Mouse (Mus musculus) intestine, embryonic 14.5 days (tissue): ENCODE results near the gene Cxcl9. TPM values are rescaled to one million over a fixed set of nuclear protein-coding genes. Genes with fewer than 3 reads are reported as not detected.
A peak's percentile ranks its signal among the peaks of the same experiment; 100 is the strongest.
"Not testable (repeated sequence)": the region's sequence is repeated elsewhere in the genome, so short reads cannot be mapped to it uniquely, and the experiment has no call there.

Source experiments
- ATAC-seq: fragments of 200-750 bp; cut with Nextera tagmentation; replicated peaks from 2 replicates; pipeline ENCODE4 v1.8.0; 2017; ENCODE audit warnings: low read depth, moderate number of reproducible peaks, moderate TSS enrichment, moderate library complexity; ENCODE audit not compliant: low FRiP score, low TSS enrichment
- DNase-seq: peaks from one replicate; pipeline ENCODE4 v3.0.0-alpha.2; 2018; ENCODE audit warnings: low spot score
- H3K27ac ChIP-seq: fragments of 300-500 bp; sonication (generic); 2 replicates; pipeline ENCODE4 v1.5.1; 2014; ENCODE audit warnings: low read depth, mild to moderate bottlenecking, control low read depth
- H3K27me3 ChIP-seq: fragments of 300-500 bp; sonication (generic); replicated peaks from 2 replicates; pipeline ENCODE4 v1.6.1; 2014; ENCODE audit warnings: low read length, control low read depth; ENCODE audit not compliant: control insufficient read depth, insufficient read depth
- H3K36me3 ChIP-seq: fragments of 300-500 bp; sonication (generic); 2 replicates; pipeline ENCODE4 v1.6.1; 2014; ENCODE audit warnings: low read length, control low read depth; ENCODE audit not compliant: control insufficient read depth, insufficient read depth
- H3K4me1 ChIP-seq: fragments of 300-500 bp; sonication (generic); replicated peaks from 2 replicates; pipeline ENCODE4 v1.6.1; 2014; ENCODE audit warnings: low read length, control low read depth, mixed read lengths; ENCODE audit not compliant: control insufficient read depth, insufficient read depth
- H3K4me2 ChIP-seq: fragments of 300-500 bp; sonication (generic); 2 replicates; pipeline ENCODE4 v1.6.1; 2014; ENCODE audit warnings: low read length
- H3K4me3 ChIP-seq: fragments of 300-500 bp; sonication (generic); 2 replicates; pipeline ENCODE4 v1.5.1; 2014; ENCODE audit warnings: low read depth, low read length, control low read depth, mixed read lengths
- H3K9ac ChIP-seq: fragments of 300-500 bp; sonication (generic); 2 replicates; pipeline ENCODE4 v1.6.1; 2014; ENCODE audit warnings: mild to moderate bottlenecking, low read length
- H3K9me3 ChIP-seq: fragments of 300-500 bp; sonication (generic); 2 replicates; pipeline ENCODE4 v1.6.1; 2016; ENCODE audit warnings: low read length, control low read depth; ENCODE audit not compliant: control insufficient read depth
- WGBS: fragments of 180-500 bp; shearing (Covaris S2); extraction: QIAGEN DNeasy Blood & Tissue Kit; methylation state at CpG from one replicate; pipeline ENCODE4 v1.1.7; 2014; 5-methylcytosine and 5-hydroxymethylcytosine counted together
- polyA plus RNA-seq: library from polyadenylated mRNA; unstranded; fragments of >200 nt; fragmentation: Nextera tagmentation; extraction: Ambion mirVana; gene quantifications from 2 replicates; pipeline ENCODE4 v1.2.1, GENCODE M21; 2014

Cxcl9 gene
- polyA plus RNA-seq, 1 experiment from 2014 or later: not detected

DNA sequence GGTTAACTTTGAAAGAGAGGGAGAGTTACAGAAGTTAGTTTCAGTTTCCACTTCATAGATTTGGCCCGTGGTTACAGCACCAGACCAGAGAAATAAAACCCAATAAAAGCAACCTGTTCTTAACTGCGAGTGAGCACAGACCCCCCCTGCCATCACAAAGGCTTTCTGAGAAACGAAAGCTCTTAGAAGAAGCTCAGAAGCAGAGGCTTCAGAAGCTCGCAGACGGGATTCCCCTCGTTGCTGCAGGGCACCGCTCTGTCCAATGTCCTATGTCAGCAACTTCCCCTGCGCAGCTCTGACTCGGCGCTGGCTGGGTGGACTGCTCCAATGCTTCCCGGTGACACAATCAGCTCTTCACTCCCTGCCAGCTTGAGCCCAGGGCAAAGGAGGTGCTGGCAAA, 25.6 kb upstream of the Cxcl9 start:
- DNase-seq (no peak), ATAC-seq (no peak)
- H3K4me1 ChIP-seq: 0 out of 2 replicates have a peak, but pooled peaks cover 4% of the 10 kb centered on the region
- peak overlapping the region; percentile 26 for H3K4me3 ChIP-seq
- no peaks in the 10 kb centered on the region for H3K36me3 ChIP-seq
- H3K4me2 ChIP-seq: peak overlapping the region; percentile 42
- peak overlapping the region; percentile 31; the same call in 1 of the 2 replicates for H3K9ac ChIP-seq
- WGBS: 21% methylated on average over 11 of the region's 11 CpGs
- no peaks in the 10 kb centered on the region for H3K27me3 ChIP-seq
- no peak overlapping the region for H3K27ac ChIP-seq
- H3K9me3 ChIP-seq: no peaks in the 10 kb centered on the region

DNA sequence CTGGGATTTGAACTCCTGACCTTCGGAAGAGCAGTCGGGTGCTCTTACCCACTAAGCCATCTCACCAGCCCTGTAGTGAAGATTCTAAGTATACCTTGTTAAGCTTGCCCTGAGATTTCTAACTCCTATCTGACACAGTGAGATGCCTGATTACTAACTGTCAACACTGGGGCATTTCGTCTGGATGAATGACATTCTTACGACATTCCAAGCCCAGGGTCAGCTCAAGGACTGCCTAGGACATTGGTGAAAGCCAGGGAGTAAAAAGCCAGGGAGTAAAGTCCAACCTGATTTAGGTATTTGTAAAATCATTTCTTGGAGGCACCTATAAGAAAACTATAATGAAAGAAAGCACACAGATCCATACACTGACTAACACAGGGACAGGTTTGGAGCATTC, 24.8 kb upstream of the Cxcl9 start:
- not testable (repeated sequence) for H3K27me3 ChIP-seq, H3K4me2 ChIP-seq, DNase-seq, H3K27ac ChIP-seq, H3K9me3 ChIP-seq, H3K4me1 ChIP-seq, H3K9ac ChIP-seq, H3K36me3 ChIP-seq, ATAC-seq, H3K4me3 ChIP-seq
- WGBS: 51% methylated on average over 4 of the region's 4 CpGs

DNA sequence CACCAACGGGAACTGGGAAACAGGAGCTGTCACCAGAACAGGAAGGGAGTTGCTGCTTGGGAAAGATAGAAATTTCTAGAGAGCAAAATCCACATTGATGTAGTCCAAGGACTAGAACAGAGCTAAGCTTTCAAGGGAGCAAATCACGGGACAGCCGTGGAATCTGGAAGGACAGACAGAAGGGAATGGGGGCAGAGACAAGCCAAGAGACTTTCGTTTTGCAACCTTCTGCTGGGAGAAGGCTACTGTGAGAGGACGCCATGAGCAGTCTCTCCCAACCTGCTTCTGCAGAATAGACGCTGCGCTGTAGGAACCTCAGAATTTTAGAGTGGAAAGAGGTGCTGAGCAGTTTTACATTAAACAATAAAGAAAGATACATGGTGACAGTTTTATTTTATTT, 21.9 kb upstream of the Cxcl9 start:
- Histone ChIP-seq H3K27ac (no peak overlapping the region), H3K4me2 (no peak overlapping the region), H3K4me1 (0 out of 2 replicates have a peak, but pooled peaks cover 7% of the 10 kb centered on the region), H3K4me3 (no peak overlapping the region), H3K36me3 (no peaks in the 10 kb centered on the region), H3K27me3 (no peaks in the 10 kb centered on the region), H3K9ac (no peak overlapping the region), H3K9me3 (no peaks in the 10 kb centered on the region)
- ATAC-seq (no peak), DNase-seq (no peak)
- WGBS: 84% methylated on average over 7 of the region's 7 CpGs

DNA sequence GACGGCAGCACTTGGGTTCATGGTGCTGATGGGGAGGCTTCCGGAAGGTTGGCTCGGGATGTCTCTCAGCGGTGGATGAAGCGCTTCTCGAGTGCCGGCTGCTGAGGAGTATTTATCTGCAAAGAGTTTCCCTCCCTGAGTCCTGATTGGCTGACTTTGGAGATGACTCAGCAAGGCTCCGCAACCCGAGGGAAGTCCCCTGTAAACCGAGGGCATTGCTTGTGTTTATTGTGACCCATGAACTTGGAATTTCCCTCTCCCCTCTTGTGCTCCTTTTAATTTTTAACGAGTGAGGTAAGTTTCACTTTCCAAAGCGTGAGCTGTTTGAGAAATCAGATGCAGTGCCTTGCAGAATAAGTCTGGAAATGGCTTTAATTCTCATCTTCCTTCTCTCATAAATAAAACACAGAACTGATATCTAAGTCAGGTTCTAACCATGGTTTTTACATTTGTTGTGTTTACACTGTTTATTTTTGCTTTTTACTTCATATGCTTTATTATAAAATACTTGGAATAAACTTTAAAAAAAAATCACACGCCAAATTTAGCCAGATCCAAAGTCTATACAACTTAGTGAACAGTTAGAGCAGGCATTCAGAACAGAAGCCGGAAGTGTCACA, 21.0 kb upstream of the Cxcl9 start, which contains the start of gene Cxcl10:
TSS of gene Cxcl10 (minus strand) at position 96 of the 620 bp plus-strand sequence.
- Histone ChIP-seq H3K27me3 (no peaks in the 10 kb centered on the region), H3K27ac (no peak within 1 kb of the TSS), H3K4me1 (0 out of 2 replicates have a peak, but pooled peaks cover 7% of the 10 kb centered on the region), H3K36me3 (no peaks in the 10 kb centered on the region), H3K4me3 (peak within 1 kb of the TSS; percentile 28; the same call in 1 of the 2 replicates), H3K4me2 (peak within 1 kb of the TSS; percentile 58), H3K9ac (no peak within 1 kb of the TSS), H3K9me3 (no peaks in the 10 kb centered on the region)
- peak; percentile 74 for DNase-seq
- 10% methylated on average over 14 of the region's 14 CpGs for WGBS
- ATAC-seq: peak; percentile 84

DNA sequence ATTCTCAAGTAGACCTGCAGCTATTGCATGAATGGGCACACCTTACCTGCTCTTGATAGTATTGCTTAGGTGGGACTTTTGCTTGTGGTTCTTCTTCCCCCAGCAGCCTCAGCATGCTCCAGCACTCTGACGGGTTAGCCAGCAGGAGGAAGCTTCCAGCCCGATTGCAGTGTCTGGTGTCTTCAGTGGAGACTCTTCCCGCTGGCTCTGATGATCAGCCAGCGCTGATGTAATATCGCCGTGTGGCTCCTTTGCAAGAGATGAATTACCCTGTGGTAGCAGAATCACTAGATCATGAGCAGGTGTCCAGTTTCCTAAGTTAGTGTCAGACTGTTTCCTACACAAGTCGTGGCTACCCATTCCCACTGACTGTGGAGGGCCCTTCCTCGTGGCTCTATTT, 17.1 kb upstream of the Cxcl9 start:
- DNase-seq (no peak), ATAC-seq (no peak)
- 83% methylated on average over 8 of the region's 8 CpGs for WGBS

DNA sequence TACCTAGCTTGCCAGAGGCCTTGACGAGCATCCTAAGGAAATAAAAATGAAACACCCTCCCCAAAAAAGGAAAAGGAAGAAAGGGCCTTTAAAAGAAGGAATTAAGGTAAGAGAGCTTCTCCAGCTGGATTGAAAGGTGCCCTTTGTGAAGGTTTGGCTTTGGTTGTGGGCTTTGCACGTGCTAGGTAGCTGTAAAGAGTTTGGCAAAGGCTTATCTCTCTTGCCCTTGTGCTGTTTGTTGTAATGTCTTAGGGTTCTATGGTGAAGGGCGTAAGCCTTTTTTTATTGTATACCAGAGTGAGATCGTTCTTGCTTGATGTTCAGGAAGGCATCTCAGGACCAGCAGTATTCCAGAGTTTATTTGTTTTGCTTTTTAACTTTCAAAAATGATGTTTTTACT, 12.7 kb upstream of the Cxcl9 start:
- ATAC-seq (no peak), DNase-seq (no peak)
- WGBS: 76% methylated on average over 4 of the region's 4 CpGs
- H3K36me3 ChIP-seq: no peaks in the 10 kb centered on the region
- no peaks in the 10 kb centered on the region for H3K9me3 ChIP-seq
- H3K4me1 ChIP-seq: no peaks in the 10 kb centered on the region
- H3K27ac ChIP-seq: no peak overlapping the region
- H3K9ac ChIP-seq: no peak overlapping the region
- no peak overlapping the region for H3K4me2 ChIP-seq
- H3K4me3 ChIP-seq: no peak overlapping the region
- no peaks in the 10 kb centered on the region for H3K27me3 ChIP-seq

More for the DNA sequence above, 17.1 kb upstream of the Cxcl9 start:
- no peaks in the 10 kb centered on the region for H3K36me3 ChIP-seq
- H3K4me1 ChIP-seq: 0 out of 2 replicates have a peak, but pooled peaks cover 4% of the 10 kb centered on the region
- no peak overlapping the region for H3K9ac ChIP-seq
- H3K4me3 ChIP-seq: no peak overlapping the region
- H3K27ac ChIP-seq: no peak overlapping the region
- no peak overlapping the region for H3K4me2 ChIP-seq
- H3K9me3 ChIP-seq: no peaks in the 10 kb centered on the region
- H3K27me3 ChIP-seq: no peaks in the 10 kb centered on the region

DNA sequence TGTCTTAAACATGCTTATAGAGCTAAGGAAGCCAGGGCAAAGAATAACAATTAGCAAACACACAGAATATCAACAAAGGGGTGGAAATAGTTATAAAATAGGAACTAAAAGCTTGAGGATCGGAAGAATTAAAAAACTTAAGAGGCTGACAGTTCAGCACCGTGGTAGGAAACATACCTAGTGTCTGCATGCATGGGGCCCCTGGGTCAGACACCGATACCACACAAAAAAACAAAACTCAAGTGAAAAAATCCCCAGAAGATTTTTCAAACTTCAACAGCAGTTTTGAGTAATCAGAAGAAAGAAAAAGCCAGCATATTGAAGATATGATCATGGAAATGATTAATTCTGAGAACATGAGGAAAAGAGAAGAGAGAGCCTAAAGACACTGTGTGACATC, 8.9 kb upstream of the Cxcl9 start:
- Histone ChIP-seq H3K4me1 (peaks cover 3% of the 10 kb centered on the region; the same call in 1 of the 2 replicates), H3K4me3 (no peak overlapping the region), H3K27ac (no peak overlapping the region), H3K4me2 (no peak overlapping the region), H3K9me3 (no peaks in the 10 kb centered on the region), H3K36me3 (no peaks in the 10 kb centered on the region), H3K9ac (no peak overlapping the region), H3K27me3 (no peaks in the 10 kb centered on the region)
- ATAC-seq: no peak
- no peak for DNase-seq
- 68% methylated on average over 3 of the region's 3 CpGs for WGBS

DNA sequence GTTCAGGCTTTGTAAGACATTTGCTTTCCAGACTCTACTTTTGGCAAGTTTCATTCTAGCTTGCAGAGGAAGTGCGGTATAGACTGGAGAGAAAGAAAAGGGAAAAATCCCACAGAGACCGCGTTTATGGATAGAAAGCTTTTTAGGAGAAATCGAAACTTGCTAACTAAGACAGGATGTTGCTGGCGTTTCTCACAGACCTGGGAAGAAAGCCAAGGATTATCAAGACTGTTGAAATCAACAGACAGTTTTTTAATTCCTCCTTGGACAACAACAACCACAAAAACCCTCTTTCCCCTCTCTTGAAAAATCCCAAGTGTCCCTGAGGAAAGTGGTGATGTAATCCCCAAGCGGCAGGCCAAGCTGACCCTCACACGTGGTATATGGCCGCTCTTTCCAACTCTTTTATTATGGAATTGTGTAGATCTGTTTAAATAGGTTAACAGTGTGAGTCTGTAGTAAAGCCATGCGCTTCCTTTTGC, 4.5 kb upstream of the Cxcl9 start:
- H3K9ac ChIP-seq: 0 out of 2 replicates have a peak overlapping the region, but pooled peaks have one; percentile 10
- no peaks in the 10 kb centered on the region for H3K27me3 ChIP-seq
- peak overlapping the region; percentile 22 for H3K4me2 ChIP-seq
- no peak overlapping the region for H3K4me3 ChIP-seq
- H3K36me3 ChIP-seq: no peaks in the 10 kb centered on the region
- peak overlapping the region; percentile 82 for H3K27ac ChIP-seq
- ATAC-seq (no peak; the same call in 1 of the 2 replicates), DNase-seq (no peak)
- no peaks in the 10 kb centered on the region for H3K9me3 ChIP-seq
- H3K4me1 ChIP-seq: peaks cover 5% of the 10 kb centered on the region; the same call in 1 of the 2 replicates
- 37% methylated on average over 9 of the region's 9 CpGs for WGBS
